Mouse (Mus musculus) embryo, embryonic 9.5 days (tissue): ENCODE results near the gene Olfr531.

Source experiments
- DNase-seq: peaks from one replicate; pipeline ENCODE4 v3.0.0-alpha.2; 2017; ENCODE audit errors: extremely low spot score

The Olfr531 gene

GRCm38 (mm10) chr7:140402818-140403217, at the start of gene Olfr531:
Gene Olfr531 (minus strand): TSS chr7:140402918.
- no peak for DNase-seq

- no peak for DNase-seq
Observed at GRCm38 (mm10) chr7:140443141-140443540, 40.4 kb upstream of the Olfr531 start.

DNA sequence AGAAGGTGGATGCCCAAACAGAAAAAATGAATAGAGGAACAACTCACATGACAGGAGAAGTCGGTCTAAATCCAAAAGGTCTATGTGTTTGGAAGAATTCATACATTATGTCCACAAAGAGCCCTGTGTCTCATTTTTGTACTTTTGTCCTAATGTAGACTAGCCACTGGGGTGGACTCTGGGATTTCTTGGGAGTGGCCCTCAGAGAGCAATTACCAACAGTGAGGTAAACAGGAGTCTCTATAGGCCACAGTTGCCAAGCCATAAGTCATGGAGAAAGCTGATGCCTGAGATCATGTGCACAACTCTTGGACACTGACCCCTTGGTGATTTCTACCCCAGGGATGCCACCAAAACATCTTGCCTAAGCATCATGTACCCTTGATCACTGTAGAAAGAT, 18.8 kb upstream of the Olfr531 start, which contains the start of gene Olfr532:
Gene Olfr532 (minus strand): TSS at position 101 of the 400 bp plus-strand sequence.
- no peak for DNase-seq

DNA sequence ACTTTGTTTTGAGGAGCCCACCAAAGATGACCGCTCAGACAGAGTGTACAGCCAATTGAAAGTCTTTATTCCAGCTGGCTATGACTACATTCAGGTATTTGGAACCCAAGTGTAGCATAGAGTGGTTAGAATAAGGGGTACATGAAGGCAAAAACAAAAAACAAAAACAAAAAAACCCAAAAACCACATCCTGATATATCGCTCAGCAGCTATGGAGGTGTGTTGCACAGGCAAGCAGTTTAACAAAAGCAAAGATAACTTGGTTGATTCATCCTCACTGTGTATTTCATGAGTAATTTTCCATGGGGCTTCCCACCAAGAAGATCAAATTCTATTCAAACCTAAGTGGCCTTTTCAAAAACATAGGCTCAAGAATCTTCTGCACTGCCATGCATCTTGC, 25.8 kb downstream of the Olfr531 start:
- no peak for DNase-seq

DNA sequence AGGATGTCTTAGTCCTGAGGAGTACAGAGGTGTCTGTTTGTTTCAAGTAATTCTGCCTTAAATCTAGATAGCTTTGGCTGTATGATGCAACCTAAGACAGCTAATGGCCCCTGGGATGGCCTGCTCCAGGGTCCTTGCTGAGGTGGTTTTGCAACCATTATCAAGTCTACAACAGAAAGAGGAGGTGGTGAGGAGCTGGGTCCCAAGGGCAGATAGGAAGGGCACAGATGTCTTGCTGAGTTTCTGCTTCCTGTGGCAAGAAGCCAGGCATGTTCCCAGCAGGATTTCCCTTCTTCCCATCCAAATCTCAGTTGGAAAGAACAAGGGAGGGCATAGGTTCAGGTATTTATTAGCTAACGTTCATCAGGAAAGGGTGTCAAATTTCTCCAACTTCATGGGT, 26.5 kb downstream of the Olfr531 start, which contains the start of gene Olfr530:
Gene Olfr530 (minus strand): TSS at position 101 of the 400 bp plus-strand sequence.
- DNase-seq: no peak

DNA sequence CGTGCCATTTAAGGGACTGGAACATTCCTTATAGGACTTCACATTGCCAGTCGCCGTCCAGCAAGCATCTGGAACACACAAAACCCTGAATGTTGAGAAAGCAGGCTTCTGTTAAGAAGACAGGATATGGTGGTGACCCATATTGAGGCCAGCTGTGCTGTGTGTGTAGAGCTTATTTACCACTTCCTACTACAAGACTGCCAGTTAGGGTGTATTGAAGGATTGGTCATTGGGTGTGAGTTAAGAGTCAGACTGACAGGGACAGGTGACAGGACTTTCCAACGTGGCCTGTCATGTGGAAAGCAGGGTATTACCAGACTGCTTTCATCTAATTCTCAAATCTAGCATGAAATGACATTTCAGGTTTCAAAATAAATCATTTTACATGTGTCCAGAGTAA, 28.4 kb downstream of the Olfr531 start:
- no peak for DNase-seq

DNA sequence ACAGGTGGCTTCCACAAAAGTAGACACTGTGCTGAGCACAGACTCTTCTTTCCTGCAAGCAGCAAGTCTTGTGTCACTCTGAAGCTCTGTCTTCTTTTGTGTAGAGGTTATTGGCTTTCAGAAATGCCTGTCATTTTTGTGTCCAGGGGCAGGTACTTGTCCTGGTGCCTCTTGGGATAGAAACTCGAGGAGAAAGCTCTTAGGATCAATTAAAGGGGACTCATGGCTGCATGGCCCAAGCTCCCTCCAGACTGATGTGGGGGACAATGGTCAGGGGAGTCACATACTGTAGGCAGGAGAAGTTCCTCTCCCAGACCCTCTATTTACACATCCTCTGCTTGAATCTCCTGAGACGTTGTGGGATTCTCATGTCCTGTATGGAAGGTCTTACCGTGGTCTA, 41.1 kb downstream of the Olfr531 start, which contains the start of gene Olfr60:
Gene Olfr60 (minus strand): TSS at position 101 of the 400 bp plus-strand sequence.
- DNase-seq: no peak
